Mouse (Mus musculus): ENCODE data around the gene Lrrc4. TPM values are rescaled to one million over a fixed set of nuclear protein-coding genes. Genes with fewer than 3 reads are reported as not detected.

The Lrrc4 gene
- total RNA-seq, 2 experiments from 2014 or later, result 0.23 to 0.36 TPM

DNA sequence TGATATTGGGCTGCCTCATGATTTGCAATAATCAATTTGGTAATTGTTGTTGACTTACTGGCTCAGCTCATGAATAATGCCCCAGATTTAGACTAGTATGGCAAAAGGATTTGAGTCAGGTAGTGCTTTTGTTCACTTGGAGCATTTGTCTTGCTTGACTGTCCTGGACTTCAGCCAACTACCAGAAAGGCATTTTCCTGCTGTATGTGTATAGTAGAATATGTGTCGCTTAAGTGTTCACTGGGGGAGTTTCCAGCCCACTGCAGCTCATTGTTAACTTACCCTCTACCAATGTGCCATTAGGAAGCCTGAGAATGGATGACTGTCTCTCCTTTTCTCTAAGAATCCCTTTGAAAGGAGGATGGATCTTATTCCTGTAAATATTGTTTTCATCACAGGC lies 88.0 kb downstream of the Lrrc4 start:
- no peak for DNase-seq (ENCODE audit: low spot score)
- intact Hi-C loops (cut with DNase I), result no loop called here

DNA sequence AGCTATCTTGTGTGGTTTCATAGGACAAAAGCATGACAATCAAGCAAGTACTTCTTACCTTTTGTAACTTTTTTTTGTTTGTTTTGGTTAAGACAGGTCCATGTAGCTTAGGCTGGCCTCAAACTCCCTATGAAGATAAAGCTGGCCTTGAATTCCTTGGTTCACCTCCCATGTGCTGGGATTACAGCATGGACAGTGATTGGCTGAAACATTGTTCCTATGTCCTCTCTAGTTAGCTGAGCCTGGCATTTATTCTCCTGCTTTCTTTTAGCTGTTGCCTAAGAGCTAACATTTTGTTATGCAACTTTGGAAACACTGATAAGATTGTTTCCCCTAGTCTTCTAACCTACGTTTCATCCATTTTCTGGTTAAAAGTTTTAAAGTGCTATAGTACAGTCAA lies 93.9 kb downstream of the Lrrc4 start:
- DNase-seq (ENCODE audit: low spot score), result no peak
- intact Hi-C loops (cut with DNase I), result no loop called here

DNA sequence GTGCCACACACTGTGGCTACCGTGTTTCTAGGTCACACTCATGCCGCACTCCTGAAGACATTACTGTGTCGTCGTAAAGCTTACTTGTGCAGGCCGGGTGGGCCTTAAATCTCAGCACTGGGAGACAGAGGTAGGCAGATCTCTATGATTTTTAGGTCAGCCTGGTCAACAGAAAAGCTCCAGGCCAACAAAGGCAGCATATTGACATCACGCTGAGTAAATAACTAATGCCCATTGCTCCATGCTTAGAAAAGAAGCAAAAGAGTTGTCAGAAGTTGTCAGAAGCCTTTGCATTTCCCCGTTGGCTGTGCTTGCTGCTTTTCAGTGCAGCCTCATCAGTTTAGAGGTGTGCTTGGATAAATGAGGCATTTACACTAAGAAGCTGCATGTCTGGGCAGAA lies 94.9 kb downstream of the Lrrc4 start:
- no peak for DNase-seq (ENCODE audit: low spot score)
- intact Hi-C loops (cut with DNase I), result no loop called here

DNA sequence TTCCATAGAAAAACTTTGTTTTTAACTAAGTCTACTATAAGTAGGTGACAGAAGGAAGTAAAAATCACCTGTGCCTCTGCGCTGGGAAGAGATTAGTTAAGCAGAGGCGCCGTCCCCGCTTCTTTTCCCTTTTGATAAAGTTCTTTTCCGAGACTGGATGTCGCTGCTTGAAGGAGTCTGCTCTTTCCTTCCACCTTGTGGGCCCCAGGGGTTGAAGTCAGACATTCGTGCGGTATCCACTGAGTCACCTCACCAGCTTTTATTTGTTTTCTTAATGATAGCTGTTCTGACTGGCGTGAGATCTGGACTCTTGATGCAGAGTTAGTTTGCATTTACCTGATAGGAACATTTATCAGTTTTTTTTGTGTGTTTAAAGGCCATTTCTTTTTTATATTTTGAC lies 96.4 kb downstream of the Lrrc4 start:
- DNase-seq (ENCODE audit: low spot score), result no peak
- intact Hi-C loops (cut with DNase I), result no loop called here

DNA sequence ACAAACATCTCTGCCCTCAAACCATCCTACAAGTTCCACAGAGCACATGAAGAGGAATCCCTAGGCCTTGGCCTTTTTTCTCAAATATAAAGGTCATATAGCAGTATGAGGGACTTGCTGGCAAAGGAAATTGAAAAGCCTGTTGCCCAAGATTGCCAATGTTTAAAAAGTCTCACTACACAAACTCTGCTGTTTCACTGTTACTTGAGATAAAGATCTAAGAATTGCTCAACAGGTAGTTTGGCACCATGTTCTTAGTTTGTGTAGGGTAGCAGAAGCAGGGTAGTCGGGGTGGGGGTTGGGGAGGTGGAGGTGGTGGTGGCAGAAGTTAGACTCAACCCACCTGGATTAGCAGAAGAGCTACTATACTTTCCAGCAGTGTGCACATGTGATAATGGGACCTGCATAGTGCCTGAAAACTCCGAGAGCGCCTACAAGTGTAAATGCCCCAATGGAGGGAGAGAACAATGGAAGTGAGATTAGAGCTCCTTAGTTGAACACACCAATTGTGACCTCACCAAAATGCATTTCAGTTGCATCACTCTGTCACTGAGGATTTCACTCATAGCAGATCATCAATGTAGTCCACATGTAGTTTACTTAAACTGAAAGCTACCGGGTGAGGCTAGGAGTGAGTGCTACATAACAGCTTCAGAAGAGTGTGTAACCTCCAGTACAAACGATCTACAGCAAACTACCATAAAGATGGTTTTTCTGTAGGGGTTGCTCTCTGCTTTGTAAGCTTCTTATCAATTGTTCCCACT lies 97.5 kb downstream of the Lrrc4 start:
- intact Hi-C loops (cut with DNase I), result no loop called here

DNA sequence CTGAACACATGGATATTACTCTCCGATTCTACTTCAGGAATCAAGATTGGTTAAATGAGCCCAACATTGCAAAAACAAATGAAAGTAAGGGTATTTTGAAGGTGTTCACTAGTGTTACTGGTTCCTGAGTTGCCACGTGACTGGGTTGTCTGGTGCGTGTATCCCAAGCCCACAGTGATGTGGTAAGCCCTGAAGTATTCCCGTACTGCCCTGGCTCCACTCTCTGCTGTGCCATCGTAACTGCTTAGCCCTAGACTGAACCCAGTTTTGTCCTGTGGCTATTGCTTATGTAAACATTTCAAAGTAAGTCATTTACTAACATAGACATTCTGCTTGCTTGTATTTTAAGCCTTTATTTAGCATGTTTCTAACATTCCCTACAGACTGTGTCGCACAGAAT lies 100.3 kb downstream of the Lrrc4 start:
- no peak for DNase-seq (ENCODE audit: low spot score)
- intact Hi-C loops (cut with DNase I), result no loop called here

More for the DNA sequence above, 97.5 kb downstream of the Lrrc4 start:
- no peak for DNase-seq (ENCODE audit: low spot score)

DNA sequence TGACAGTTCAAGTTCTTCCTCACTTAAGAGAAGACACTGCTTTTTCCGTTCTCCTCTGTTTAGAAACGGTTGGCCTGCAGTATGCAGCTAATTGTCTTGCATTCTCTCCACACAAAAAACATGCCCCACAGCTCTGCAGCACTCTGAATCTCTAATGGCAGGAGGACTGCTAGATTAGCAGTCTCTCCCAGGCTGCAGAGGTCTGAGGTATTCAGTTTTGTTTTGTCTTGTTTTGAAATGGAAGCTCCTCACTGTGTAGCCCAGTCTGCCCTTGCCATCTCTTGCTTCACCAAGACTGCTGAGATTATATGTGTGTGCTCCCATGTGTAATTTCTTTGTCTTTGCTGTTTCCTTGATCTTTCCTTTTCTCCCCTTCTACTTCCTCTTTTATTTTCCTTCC lies 101.9 kb downstream of the Lrrc4 start:
- DNase-seq (ENCODE audit: low spot score), result no peak
- intact Hi-C loops (cut with DNase I), result no loop called here

DNA sequence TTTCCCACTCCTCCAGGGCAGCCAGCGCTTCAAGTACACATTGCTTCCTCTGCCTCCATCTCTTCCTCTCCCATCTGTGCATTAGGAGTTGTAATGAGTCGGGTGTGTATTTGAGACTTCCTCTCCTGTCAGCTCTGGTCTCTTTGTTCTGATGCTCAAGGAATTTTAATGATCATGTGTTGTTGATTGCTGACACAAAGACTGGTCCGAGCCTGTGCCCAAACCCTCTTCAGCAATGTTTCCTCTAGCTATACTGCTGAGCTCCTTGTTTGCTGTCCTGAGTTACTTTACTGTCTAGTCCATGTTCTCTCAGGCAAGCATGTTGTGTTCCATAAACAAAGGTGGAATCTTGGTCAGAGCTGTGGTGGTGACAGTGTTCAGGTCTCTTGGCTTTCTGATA lies 102.3 kb downstream of the Lrrc4 start:
- intact Hi-C loops (cut with DNase I), result no loop called here
- DNase-seq (ENCODE audit: low spot score), result no peak

DNA sequence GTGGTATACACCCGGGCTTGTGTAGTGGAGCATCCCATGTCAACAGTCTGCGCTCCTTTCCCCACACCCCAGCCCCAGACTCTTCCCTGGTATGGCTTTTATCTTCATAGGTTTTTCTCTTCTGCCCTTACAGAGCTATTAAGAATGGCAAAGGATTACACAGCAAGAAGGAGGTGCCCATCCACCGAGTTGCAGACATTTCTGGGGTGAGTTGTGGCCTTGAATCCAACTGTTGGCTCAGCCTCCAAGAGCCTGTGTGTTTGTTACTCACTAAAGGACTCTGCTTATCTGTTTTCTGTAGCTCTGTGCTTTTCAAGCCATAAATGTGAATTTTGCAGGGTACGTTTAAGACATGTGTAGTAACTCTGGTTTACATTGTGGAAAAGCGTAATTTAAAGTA lies 106.8 kb downstream of the Lrrc4 start:
- DNase-seq (ENCODE audit: low spot score), result no peak
- intact Hi-C loops (cut with DNase I), result no loop called here

DNA sequence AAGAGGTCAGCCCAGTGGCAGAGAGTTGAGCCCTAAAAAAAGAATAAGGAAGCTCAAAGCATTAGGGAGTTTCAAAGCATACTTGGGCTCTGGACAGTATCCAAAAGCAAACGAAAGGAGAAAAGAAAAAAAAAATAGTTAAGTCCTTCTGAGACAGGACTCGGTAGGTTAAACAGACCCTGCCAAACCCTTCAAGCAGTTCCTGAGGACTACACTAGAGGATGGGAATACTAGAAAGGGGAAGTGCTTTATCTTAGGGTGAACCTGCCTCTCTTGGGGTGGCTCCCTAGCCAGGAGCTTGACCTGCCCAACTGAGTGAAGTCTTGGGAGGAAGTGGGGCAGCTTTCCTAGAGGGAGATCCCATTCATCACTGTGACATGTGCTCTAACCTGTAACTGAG lies 108.5 kb downstream of the Lrrc4 start:
- DNase-seq (ENCODE audit: low spot score), result no peak
- intact Hi-C loops (cut with DNase I), result no loop called here

DNA sequence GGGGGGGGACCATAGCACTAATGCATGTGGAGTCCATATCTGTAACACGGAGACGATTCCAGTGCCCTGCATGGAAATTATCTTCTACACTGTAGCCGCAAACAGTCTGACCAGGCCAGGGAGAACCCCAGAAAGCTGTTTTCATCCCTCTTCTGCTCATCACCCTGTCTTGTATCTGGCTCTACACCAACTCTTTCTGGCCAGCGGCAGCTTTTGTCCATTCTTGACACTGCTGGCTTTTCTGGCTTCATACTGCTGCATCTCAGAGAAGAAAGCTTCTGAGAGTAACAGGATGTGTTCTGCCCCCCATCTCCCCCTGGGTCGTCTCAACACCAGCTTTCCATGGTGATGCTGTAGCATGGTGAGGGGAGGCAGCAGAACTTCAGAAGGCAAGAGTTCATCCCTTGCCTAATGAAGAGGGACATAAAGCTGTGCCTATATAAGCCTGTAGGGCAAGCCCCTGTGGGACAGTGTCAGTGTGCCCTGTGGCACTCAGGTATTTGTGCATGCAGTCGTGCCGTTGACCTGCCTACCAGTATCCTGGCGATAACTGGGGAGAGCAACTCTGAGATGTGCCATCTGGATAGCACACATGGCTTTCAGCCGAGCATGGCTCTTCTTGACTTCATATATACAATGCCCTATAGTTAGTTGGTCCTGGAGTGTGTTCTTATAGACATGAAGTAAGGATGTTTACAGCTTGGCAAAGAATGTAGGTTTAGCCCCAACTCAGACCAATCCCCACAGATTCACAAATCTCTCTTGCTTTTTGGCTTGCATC lies 111.0 kb downstream of the Lrrc4 start:
- intact Hi-C loops (cut with DNase I), result no loop called here
- no peak for DNase-seq (ENCODE audit: low spot score)

DNA sequence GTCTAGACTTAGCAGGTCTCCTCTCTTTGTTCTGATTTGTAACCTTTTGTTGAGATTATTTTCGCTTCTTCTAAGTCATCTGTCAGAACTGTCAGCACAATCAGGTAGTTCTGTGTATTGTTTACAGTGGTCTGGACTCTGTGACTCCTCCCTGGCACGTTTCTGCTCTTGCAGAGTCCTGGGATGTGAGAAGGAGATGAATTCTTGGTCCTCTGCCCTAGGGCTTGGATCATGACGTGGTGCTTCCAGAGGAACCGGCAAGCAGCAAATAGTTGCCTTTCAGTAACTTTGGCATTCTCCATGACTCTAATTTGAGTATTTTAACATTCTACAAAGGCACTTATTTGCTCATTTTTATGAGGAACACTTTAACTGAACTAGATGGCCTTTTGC lies 113.7 kb downstream of the Lrrc4 start:
- DNase-seq (ENCODE audit: low spot score), result no peak
- intact Hi-C loops (cut with DNase I), result no loop called here

DNA sequence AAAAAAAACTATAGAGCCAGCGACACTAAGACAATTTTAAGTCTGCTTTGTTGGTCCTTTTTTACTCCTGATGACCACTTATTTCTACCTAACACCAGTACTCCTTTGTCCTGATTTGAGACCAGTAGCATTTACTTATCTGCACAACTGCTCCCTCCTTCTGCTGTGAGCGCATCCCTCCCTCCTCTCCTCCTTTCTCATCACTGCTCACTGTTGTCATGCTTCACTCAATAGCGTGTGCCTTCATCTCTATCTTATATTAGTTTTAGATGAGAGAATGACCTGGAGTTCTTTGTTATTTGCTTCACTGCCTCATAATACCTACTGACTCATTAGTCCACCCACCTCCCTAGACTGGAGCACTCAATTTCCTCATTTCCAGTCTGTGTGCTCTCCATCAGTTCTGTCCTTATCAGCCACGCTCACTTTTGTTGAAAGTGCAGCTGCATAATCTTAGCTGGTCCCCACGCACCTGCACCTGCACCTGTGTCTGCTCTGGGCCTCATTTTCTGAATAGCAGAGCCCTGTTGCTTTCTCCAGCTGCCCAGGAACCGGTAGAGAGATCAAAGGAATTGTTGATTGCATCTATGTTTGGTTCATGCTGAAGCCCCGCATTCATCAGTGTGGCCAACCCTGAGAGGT lies 114.2 kb downstream of the Lrrc4 start:
- DNase-seq (ENCODE audit: low spot score), result no peak
- intact Hi-C loops (cut with DNase I), result no loop called here

DNA sequence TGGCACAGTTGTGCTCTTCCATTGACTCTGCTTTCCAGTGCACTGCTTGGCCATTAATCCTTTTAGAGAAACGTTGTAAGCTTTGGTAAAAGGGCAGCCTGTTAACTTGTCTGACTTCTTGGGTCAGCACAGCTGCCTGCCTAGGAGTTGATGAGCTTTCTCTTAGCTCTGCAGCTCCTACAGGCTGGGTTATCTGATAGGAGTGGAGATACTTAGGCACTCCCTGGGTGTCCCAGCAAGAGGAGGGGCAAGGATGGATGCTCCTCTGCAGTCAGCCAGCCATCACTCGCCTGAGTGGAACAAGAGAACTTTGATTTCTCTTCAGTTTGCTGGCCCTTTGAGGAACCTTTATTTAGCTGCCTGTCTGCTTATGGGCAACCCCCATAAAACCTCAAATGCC lies 121.5 kb downstream of the Lrrc4 start:
- intact Hi-C loops (cut with DNase I), result no loop called here

DNA sequence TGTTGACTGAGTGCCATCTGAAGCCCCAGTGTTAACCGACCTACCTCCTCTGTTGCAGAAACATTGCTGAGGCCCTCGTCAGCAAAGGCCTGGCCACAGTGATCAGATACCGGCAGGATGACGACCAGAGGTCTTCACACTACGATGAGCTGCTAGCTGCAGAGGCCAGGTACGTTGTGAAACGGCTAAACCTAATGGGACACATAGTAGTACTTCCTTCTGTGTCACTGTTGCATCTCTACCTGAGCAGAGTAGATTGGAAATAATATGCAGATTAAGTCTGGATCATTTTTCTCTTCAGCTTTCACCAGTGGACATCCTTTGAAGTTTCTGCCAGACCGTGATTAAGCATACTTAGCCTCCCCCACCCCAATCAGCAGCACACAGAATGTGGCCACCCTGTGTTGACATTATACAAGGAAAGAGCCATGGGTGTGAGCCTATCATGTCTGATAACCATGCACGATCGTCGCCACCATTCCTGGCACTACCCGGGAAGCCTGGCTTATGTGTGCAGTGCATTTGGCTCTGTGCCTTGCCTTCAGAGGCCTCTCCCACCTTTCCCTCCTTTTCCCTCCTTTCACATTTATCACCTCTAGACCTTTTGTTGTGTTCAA lies 124.5 kb downstream of the Lrrc4 start:
- DNase-seq (ENCODE audit: low spot score), result no peak
- intact Hi-C loops (cut with DNase I), result no loop called here

More for the DNA sequence above, 121.5 kb downstream of the Lrrc4 start:
- DNase-seq (ENCODE audit: low spot score), result no peak

DNA sequence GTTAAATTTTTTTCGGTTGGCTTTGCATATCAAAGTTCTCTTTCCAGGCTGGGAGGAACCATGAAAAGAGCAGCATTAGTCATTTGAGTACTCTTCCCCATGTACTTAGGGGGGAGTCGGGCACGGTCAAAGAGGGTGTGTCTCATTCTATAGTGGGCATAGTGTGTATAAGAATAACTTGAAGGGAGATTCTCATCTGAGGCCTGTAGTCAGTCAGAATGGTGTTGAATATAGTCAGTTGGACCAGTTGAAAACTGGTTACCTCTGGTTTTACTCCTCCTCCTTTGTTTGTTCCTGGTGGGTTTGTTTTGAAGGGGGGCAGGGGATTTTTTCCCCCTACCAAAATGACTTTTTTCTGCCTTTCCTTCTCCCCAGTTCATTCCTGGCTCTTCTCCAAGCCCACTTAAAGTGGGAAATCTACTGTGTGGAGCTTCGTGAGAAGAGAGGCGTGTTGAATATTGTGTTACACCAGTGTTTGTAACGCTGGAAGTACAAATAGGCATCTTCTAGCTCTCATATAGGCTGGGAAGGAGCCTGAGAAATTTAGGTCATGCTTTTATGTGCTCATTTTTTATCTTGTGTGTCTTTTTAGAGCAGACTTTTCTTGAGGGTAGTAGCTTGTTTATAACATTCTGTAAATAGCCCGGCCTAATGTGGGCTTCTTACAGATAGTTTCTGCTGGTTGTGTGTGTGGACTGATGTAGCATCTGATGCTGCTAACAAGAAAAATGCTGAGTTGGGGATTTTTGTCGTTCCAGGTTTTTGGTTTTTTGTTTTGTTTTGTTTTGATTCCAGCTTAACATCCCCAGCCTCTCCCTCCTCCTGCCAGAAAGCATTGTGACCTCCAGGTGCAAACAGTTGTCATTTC lies 125.2 kb downstream of the Lrrc4 start:
- intact Hi-C loops (cut with DNase I), result no loop called here
- no peak for DNase-seq (ENCODE audit: low spot score)

DNA sequence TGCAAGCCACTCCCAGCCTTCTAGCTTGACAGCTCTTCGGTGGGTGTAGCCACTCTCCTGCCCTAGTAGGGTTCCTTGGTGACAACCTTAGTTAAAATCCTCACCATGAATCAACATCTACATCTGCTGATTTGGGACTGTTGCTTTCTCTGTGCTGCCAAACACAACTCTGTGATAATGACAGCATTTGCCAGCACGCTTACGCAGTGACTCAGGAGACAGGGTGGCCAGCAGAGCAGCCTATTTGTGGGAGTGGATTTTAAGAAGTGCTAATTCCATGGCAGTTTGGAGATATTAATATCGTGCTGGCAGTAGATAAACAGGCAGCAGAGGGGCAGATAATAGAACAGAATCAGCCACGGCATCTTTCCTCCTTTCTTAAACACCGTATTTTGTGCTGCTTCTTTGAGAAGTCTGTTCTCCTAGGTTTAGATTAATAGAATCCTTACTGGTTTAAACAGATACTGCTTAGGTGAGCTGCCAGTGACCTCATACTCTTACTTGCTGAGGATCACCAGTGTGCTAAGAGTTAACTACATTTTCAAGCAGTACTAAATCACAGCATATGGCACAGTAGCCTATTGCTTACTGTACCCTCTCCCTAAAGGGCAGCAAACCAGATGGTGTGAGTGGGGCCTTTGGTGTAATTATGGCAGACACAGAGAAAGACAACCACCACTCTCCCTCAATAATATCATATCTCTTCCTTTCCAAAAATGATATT lies 126.0 kb downstream of the Lrrc4 start:
- DNase-seq (ENCODE audit: low spot score), result no peak
- intact Hi-C loops (cut with DNase I), result no loop called here

DNA sequence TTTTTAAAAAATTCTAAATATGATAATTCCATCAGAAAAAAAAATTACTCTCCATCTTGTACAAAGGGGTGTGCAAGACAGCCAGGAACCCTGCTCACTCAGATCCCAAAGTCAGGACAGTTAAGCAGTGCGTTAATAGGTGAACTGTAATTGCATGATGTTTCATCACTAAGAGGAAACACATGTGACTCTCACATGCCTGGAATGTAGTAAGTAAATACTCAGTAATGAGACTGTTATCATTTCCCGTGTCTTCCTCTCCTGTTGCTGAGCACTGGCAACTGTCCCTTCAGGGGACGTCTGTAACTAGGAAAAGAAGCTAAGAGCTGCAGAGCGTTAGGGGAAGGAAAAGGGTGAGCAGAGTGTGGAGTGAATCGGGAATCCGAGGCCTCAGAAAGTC lies 126.9 kb downstream of the Lrrc4 start:
- DNase-seq (ENCODE audit: low spot score), result no peak
- intact Hi-C loops (cut with DNase I), result no loop called here

DNA sequence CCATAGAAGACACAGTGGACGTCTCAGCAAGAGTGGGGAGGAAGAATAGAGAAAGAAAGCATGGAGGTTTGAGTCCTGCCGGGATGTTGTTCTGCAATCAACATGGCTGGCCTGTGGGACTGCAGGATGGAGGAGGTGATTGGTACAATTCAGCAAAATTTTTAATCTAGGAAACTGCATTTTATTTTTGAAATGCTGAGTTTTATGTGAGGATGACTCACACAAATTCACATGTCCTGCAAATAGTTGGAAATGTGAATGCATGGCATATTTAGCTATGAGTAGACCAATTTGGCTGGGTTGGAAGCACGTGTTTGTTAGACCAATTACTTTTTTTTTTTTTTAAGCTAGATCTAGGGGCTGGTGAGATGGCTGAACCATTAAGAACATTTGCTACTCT lies 134.3 kb downstream of the Lrrc4 start:
- DNase-seq (ENCODE audit: low spot score), result no peak
- intact Hi-C loops (cut with DNase I), result no loop called here

Measured in heart, postnatal 25 days (tissue).